9 mouse cellular contexts compared by ENCODE assay signal in genomic region chr12:69229251-69229650, GRCm38 (mm10). TPM values are rescaled to one million over a fixed set of nuclear protein-coding genes. Genes with fewer than 3 reads are reported as not detected.
A peak's percentile ranks its signal among the peaks of the same experiment; 100 is the strongest.
DNase-seq lines count a peak whose midpoint lies in the region; TF ChIP-seq lines count a peak whose summit lies in the region.
"Had no signal": no experiment of that assay in that cellular context is flagged by ENCODE, and none has a peak within 500 bp of the region (broad histone marks: within the 10 kb centered on the region; RNA-seq: fewer than 3 reads in every experiment).

No protein-coding gene starts in this region.

- TF ChIP-seq POLR2A in bone marrow macrophage, adult 2 months (IDR thresholded peaks at IDR 0.05; ENCODE audit: borderline replicate concordance, low read depth, low read length): no peak

- H3K27ac ChIP-seq in bone marrow macrophage, adult 2 months (ENCODE audit: insufficient read depth, low read depth, low read length): no peak overlapping the region

- intact Hi-C loops in left cerebral cortex, postnatal 36 days (cut with DNase I): no loop called here
- intact Hi-C loops in gastrocnemius, postnatal 14 days (cut with DNase I; ENCODE audit: low total_unique reads): no loop called here

- 0 out of 2 replicates have a peak, but pooled peaks have one; percentile 14 for TF ChIP-seq CTCF in bone marrow macrophage, adult 2 months (IDR thresholded peaks at IDR 0.05; ENCODE audit: low read depth, low read length)

- no peak overlapping the region for H3K4me3 ChIP-seq in bone marrow macrophage, adult 2 months (ENCODE audit: insufficient read depth, low read length)
- H3K4me3 ChIP-seq: stomach, embryonic 15.5 days had no signal

- peaks cover 8% of the 10 kb centered on the region; the same call in 1 of the 2 replicates for H3K4me1 ChIP-seq in bone marrow macrophage, adult 2 months (ENCODE audit: control insufficient read depth, insufficient read depth, low read length)

- peak; percentile 24 for DNase-seq in embryo, embryonic 10.5 days (ENCODE audit: low spot score)
- no peak for DNase-seq in embryo, embryonic 9.5 days (ENCODE audit: extremely low spot score)
- peak; percentile 68 to 69 for DNase-seq in B cell, adult 2 months
- peak; percentile 64 to 72 for DNase-seq in natural killer cell, adult 2 months (ENCODE audit: low spot score in 2 of 2)
- no peak for DNase-seq in left cerebral cortex, postnatal 36 days (ENCODE audit: low spot score in 2 of 2)
- no peak for DNase-seq in gastrocnemius, postnatal 10 days
- DNase-seq in gastrocnemius, postnatal 14 days: no peak

RNA-seq across cellular contexts. Expression of gene Pole2, which starts 1.3 kb away (rescaled TPM):
- polyA plus RNA-seq in bone marrow macrophage, adult 2 months (2012; ENCODE audit: insufficient read depth, insufficient read length, missing spikeins): 9.3 and 10.2 TPM in 2 replicates
- under 1 TPM in 1 of 2 experiments, not detected in 1; 0.79 TPM for total RNA-seq in left cerebral cortex, postnatal 36 days (2021)
- total RNA-seq in gastrocnemius, postnatal 10 days (2021): 1 to 10 TPM; 2.2 to 3.2 TPM
- 1 to 10 TPM in 1 of 2 experiments, under 1 TPM in 1; 0.80 to 1.7 TPM for total RNA-seq in gastrocnemius, postnatal 14 days (2021)

RNA-seq across cellular contexts. Expression of gene Klhdc1, which starts 11.7 kb away (rescaled TPM):
- 5.1 and 6.1 TPM in 2 replicates for polyA plus RNA-seq in bone marrow macrophage, adult 2 months (2012; ENCODE audit: insufficient read depth, insufficient read length, missing spikeins)
- total RNA-seq in left cerebral cortex, postnatal 36 days (2021): 10 to 100 TPM; 19.0 to 22.5 TPM
- total RNA-seq in gastrocnemius, postnatal 10 days (2021): 10 to 100 TPM; 10.1 to 13.5 TPM
- total RNA-seq in gastrocnemius, postnatal 14 days (2021): 10 to 100 TPM; 15.7 to 17.4 TPM

RNA-seq across cellular contexts. Expression of gene Gm49384, which starts 25.2 kb away (rescaled TPM):
- polyA plus RNA-seq in bone marrow macrophage, adult 2 months (2012; ENCODE audit: insufficient read depth, insufficient read length, missing spikeins): 10.5 and 10.6 TPM in 2 replicates
- 1 to 10 TPM; 2.2 to 2.8 TPM for total RNA-seq in left cerebral cortex, postnatal 36 days (2021)
- total RNA-seq in gastrocnemius, postnatal 10 days (2021): 1 to 10 TPM; 2.7 to 3.6 TPM
- 1 to 10 TPM; 1.4 to 2.0 TPM for total RNA-seq in gastrocnemius, postnatal 14 days (2021)

RNA-seq across cellular contexts. Expression of gene Dnaaf2, which starts 31.0 kb away (rescaled TPM):
- polyA plus RNA-seq in bone marrow macrophage, adult 2 months (2012; ENCODE audit: insufficient read depth, insufficient read length, missing spikeins): 1.6 and 2.1 TPM in 2 replicates
- 1 to 10 TPM; 1.8 to 1.9 TPM for total RNA-seq in left cerebral cortex, postnatal 36 days (2021)
- under 1 TPM; 0.61 to 0.70 TPM for total RNA-seq in gastrocnemius, postnatal 10 days (2021)
- under 1 TPM; 0.24 to 0.66 TPM for total RNA-seq in gastrocnemius, postnatal 14 days (2021)

RNA-seq across cellular contexts. Expression of gene Gm49383, which starts 32.3 kb away (rescaled TPM):
- 3.6 and 4.5 TPM in 2 replicates for polyA plus RNA-seq in bone marrow macrophage, adult 2 months (2012; ENCODE audit: insufficient read depth, insufficient read length, missing spikeins)
- total RNA-seq in left cerebral cortex, postnatal 36 days (2021): 1 to 10 TPM; 2.1 to 5.6 TPM
- total RNA-seq in gastrocnemius, postnatal 10 days (2021): 1 to 10 TPM; 2.7 to 3.4 TPM
- 1 to 10 TPM; 1.5 to 2.8 TPM for total RNA-seq in gastrocnemius, postnatal 14 days (2021)

Comparison
In these comparisons a context has a peak if more than half of its experiments do, and no peak if none do; other contexts are left out.
1. DNase-seq: peak in embryo, embryonic 10.5 days (single experiment), B cell, adult 2 months (2 of 2) and natural killer cell, adult 2 months (2 of 2); none in embryo, embryonic 9.5 days (single experiment), left cerebral cortex, postnatal 36 days (0 of 2), gastrocnemius, postnatal 10 days (single experiment) and gastrocnemius, postnatal 14 days (single experiment).